Mouse (Mus musculus): ENCODE measurements around the gene Atf6.

DNA sequence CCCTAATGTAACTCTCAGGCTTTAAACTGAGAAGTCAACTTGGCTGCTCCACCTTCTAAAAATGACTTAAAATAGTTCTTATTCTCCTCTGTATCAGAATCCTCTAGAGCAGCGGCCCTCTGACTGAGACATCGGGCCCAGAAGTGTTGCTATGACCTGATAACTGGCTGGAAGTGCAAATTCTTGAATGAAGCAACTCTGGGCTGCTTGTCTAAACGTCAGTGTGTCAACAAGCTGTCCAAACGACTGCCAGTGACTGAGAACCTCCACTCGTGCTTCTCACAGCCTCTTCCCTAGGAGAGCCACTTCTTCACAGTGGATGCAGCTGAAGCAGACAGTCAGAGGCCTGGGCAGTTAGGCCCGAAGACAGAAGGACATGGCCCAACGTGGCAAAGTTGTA lies 64.9 kb downstream of the Atf6 start:
- TF ChIP-seq EP300 (optimal IDR thresholded peaks at IDR 0.05): no peak
- TF ChIP-seq CTCF (IDR thresholded peaks at IDR 0.05; ENCODE audit: low read depth): no peak

All from stomach, postnatal 0 days (tissue).